Mouse (Mus musculus) spleen, adult 18-20 months (tissue): ENCODE measurements around the gene Vmn1r121.
"Not testable (repeated sequence)": the region's sequence is repeated elsewhere in the genome, so short reads cannot be mapped to it uniquely, and the experiment has no call there.

Experiments
- DNase-seq, 2 experiments: peaks; one replicate each; pipeline ENCODE4 v3.0.0; 2022; ENCODE audit warnings: mixed read lengths in 2 of 2

The Vmn1r121 gene

GRCm38 (mm10) chr7:21098413-21098812, at the start of gene Vmn1r121:
TSS of gene Vmn1r121 (minus strand) at chr7:21098513.
- not testable (repeated sequence) for DNase-seq

- DNase-seq = not testable (repeated sequence)
These were observed 35.7 kb upstream of the Vmn1r121 start, which contains the start of gene Vmn1r122 for GRCm38 (mm10) chr7:21134028-21134427. TSS of gene Vmn1r122 (minus strand) at chr7:21134128.

- DNase-seq = not testable (repeated sequence)
These were observed 44.6 kb downstream of the Vmn1r121 start, which contains the start of gene Vmn1r120 for GRCm38 (mm10) chr7:21053684-21054083. TSS of gene Vmn1r120 (minus strand) at chr7:21053784.
